Mouse (Mus musculus) heart, postnatal 0 days (tissue): ENCODE data around the gene 6030408B16Rik. TPM values are rescaled to one million over a fixed set of nuclear protein-coding genes. Genes with fewer than 3 reads are reported as not detected.

Experiments used
- ATAC-seq: fragments of 200-750 bp; cut with Nextera tagmentation; 2 replicates; pipeline ENCODE4 v1.8.0; 2017; ENCODE audit warnings: low read depth, moderate number of reproducible peaks, moderate library complexity; ENCODE audit not compliant: insufficient read depth
- DNase-seq: peaks from one replicate; pipeline ENCODE4 v3.0.0-alpha.2; 2016; ENCODE audit warnings: low spot score
- H3K27ac ChIP-seq: fragments of 300-500 bp; sonication (generic); 2 replicates; pipeline ENCODE4 v1.5.1; 2014; ENCODE audit warnings: low read depth, mild to moderate bottlenecking
- H3K27me3 ChIP-seq: fragments of 300-500 bp; sonication (generic); 2 replicates; pipeline ENCODE4 v1.6.1; 2014; ENCODE audit warnings: low read length, mixed read lengths; ENCODE audit not compliant: control insufficient read depth, insufficient read depth
- H3K36me3 ChIP-seq: fragments of 300-500 bp; sonication (generic); replicated peaks from 2 replicates; pipeline ENCODE4 v1.6.1; 2014; ENCODE audit warnings: low read length, mixed read lengths; ENCODE audit not compliant: control insufficient read depth, insufficient read depth
- H3K4me1 ChIP-seq: fragments of 300-500 bp; sonication (generic); 2 replicates; pipeline ENCODE4 v1.6.1; 2014; ENCODE audit warnings: antibody characterized with exemption; ENCODE audit not compliant: control insufficient read depth, insufficient read depth
- H3K4me2 ChIP-seq: fragments of 300-500 bp; sonication (generic); 2 replicates; pipeline ENCODE4 v1.6.1; 2014; ENCODE audit warnings: low read depth, mild to moderate bottlenecking, low read length, moderate library complexity
- H3K4me3 ChIP-seq: fragments of 300-500 bp; sonication (generic); 2 replicates; pipeline ENCODE4 v1.5.1; 2014; ENCODE audit warnings: low read depth, low read length
- H3K9ac ChIP-seq: fragments of 300-500 bp; sonication (generic); replicated peaks from 2 replicates; pipeline ENCODE4 v1.6.1; 2014; ENCODE audit warnings: low read depth, low read length, mixed read lengths
- H3K9me3 ChIP-seq: fragments of 300-500 bp; sonication (generic); replicated peaks from 2 replicates; pipeline ENCODE4 v1.6.1; 2016; ENCODE audit warnings: low read length; ENCODE audit not compliant: control insufficient read depth
- CTCF ChIP-seq: IDR thresholded peaks from 2 replicates; pipeline ENCODE4 v1.5.1; 2016; ENCODE audit warnings: antibody characterized with exemption, control low read depth, low read depth
- EP300 ChIP-seq: IDR thresholded peaks from 2 replicates; pipeline ENCODE4 v1.6.1; 2016; ENCODE audit warnings: antibody characterized with exemption, low read depth
- WGBS: fragments of 180-500 bp; shearing (Covaris S2); extraction: QIAGEN DNeasy Blood & Tissue Kit; methylation state at CpG from one replicate; pipeline ENCODE4 v1.1.7; 2014; 5-methylcytosine and 5-hydroxymethylcytosine counted together
- polyA plus RNA-seq: library from polyadenylated mRNA; unstranded; fragments of >200 nt; fragmentation: Nextera tagmentation; extraction: Ambion mirVana; gene quantifications from 2 replicates; pipeline ENCODE4 v1.2.1, GENCODE M21; 2015
- total RNA-seq: library from RNA; depleted of rRNA; stranded (reverse); fragments of >200 nt; gene quantifications from 2 replicates; pipeline ENCODE4 v1.2.3, GENCODE M21; 2014; ENCODE audit warnings: low replicate concordance

6030408B16Rik gene
- total and polyA plus RNA-seq, 2 experiments from 2014 or later = 8.1 to 8.4 TPM

GRCm38 (mm10) chr15:101260874-101261622, 32.0 kb upstream of the 6030408B16Rik start:
- TF ChIP-seq EP300 = peak; percentile 32; the same call in 1 of the 2 replicates
- TF ChIP-seq CTCF = no peak
- DNase-seq (peak; percentile 48), ATAC-seq (peak; percentile 4; the same call in 1 of the 2 replicates)
- Histone ChIP-seq H3K9me3 (no peaks in the 10 kb centered on the region), H3K27me3 (no peaks in the 10 kb centered on the region), H3K9ac (peak overlapping the region; percentile 52), H3K4me3 (peak overlapping the region; percentile 27), H3K4me2 (peak overlapping the region; percentile 58), H3K36me3 (no peaks in the 10 kb centered on the region), H3K27ac (peak overlapping the region; percentile 93), H3K4me1 (peaks cover 51% of the 10 kb centered on the region)
- WGBS = 4% methylated on average over 13 of the region's 13 CpGs

DNA sequence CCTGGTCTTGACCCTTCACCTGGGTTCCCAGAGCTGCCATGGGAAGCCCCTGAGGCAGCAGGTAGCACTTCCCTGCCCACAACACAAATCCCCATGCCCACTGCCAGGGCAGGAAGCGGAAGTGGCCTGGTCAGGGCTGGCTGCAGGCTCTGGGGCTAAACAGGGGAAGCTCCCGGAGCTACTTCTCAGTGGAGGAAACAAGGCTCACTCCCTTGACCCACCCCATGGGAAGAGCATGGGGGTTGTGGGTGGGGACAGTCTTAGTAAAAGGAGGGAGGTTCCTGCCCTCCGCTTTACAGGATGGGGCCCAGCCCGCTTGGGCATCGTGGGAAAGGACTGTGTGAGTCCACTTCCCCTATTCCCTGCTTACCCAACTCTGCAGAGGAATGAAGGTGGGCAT, 30.5 kb upstream of the 6030408B16Rik start:
- H3K4me2 ChIP-seq = no peak overlapping the region
- 65% methylated on average over 5 of the region's 5 CpGs for WGBS

GRCm38 (mm10) chr15:101266132-101266963, 26.7 kb upstream of the 6030408B16Rik start:
- 2% methylated on average over 55 of the region's 57 CpGs for WGBS
- Histone ChIP-seq H3K36me3 (peaks cover 15% of the 10 kb centered on the region), H3K27me3 (no peaks in the 10 kb centered on the region), H3K4me2 (peak overlapping the region; percentile 95), H3K4me3 (peak overlapping the region; percentile 64), H3K9ac (peak overlapping the region; percentile 61), H3K27ac (peak overlapping the region; percentile 91), H3K4me1 (peaks cover 39% of the 10 kb centered on the region), H3K9me3 (no peaks in the 10 kb centered on the region)
- DNase-seq (peak; percentile 95), ATAC-seq (peak; percentile 92)
- TF ChIP-seq CTCF = no peak; the same call in none of the 2 replicates
- peak; percentile 84 for TF ChIP-seq EP300

More for the DNA sequence above, 30.5 kb upstream of the 6030408B16Rik start:
- Histone ChIP-seq H3K27ac (peak overlapping the region; percentile 93; the same call in 1 of the 2 replicates), H3K27me3 (no peaks in the 10 kb centered on the region), H3K9ac (no peak overlapping the region), H3K9me3 (no peaks in the 10 kb centered on the region), H3K36me3 (no peaks in the 10 kb centered on the region), H3K4me1 (peaks cover 46% of the 10 kb centered on the region), H3K4me3 (no peak overlapping the region)
- no peak for DNase-seq
- TF ChIP-seq CTCF (no peak), EP300 (no peak)
- ATAC-seq = no peak

DNA sequence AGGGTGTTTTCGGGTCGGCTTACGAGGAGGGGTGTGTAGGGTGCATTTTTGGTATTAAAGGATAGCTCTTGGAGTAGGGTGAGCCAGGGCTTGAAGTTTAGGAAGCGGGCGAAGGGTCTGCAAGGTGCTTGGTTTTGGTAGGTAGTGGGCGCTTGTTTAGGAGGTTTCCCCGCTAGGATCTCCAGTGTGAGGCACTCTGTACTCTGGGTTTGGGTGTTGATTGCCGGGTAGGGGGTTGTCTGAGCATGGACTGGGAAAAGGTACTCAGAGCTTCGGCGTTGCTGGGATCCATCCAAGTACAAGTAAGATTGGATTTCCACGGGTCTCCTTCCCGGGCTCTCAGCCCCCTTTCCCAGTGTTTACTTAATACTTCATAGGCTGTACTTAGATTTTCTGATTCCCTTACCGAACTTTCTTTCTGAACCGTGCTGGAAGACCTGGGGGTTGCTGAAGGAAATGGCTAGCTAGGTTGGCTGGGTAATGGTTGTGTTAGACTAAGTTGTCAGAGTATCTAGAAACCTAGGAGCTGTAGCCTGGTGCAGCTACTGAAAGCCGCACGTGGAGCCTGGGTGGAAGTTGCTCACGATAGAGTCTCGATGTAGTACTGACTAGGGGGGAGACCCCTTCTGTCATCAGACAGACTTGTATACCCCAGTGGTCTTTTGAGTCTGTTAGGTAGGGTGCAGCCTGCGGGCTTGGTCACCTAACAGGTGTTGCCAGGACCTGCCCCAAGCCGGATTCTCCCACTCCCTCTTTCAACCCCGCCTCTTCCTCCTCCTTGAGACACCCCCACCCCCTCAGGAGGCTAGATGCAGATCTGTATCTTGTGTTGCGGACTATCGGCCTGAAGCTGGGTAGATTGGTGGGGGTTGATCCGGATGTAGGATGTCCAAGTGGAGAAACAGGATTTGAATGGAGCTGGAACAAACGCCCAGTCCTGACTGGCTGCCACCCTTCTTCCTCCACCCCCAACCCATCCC, 25.7 kb upstream of the 6030408B16Rik start:
- 5% methylated on average over 25 of the region's 25 CpGs for WGBS
- TF ChIP-seq EP300 = no peak
- no peak for TF ChIP-seq CTCF
- peaks cover 25% of the 10 kb centered on the region for H3K36me3 ChIP-seq
- H3K27ac ChIP-seq = peak overlapping the region; percentile 52
- H3K9me3 ChIP-seq = no peaks in the 10 kb centered on the region
- H3K4me2 ChIP-seq = peak overlapping the region; percentile 95
- no peaks in the 10 kb centered on the region for H3K27me3 ChIP-seq
- peak overlapping the region; percentile 61 for H3K9ac ChIP-seq
- ATAC-seq (no peak), DNase-seq (no peak)
- peaks cover 29% of the 10 kb centered on the region for H3K4me1 ChIP-seq
- H3K4me3 ChIP-seq = peak overlapping the region; percentile 64
